In the genomic region with DNA sequence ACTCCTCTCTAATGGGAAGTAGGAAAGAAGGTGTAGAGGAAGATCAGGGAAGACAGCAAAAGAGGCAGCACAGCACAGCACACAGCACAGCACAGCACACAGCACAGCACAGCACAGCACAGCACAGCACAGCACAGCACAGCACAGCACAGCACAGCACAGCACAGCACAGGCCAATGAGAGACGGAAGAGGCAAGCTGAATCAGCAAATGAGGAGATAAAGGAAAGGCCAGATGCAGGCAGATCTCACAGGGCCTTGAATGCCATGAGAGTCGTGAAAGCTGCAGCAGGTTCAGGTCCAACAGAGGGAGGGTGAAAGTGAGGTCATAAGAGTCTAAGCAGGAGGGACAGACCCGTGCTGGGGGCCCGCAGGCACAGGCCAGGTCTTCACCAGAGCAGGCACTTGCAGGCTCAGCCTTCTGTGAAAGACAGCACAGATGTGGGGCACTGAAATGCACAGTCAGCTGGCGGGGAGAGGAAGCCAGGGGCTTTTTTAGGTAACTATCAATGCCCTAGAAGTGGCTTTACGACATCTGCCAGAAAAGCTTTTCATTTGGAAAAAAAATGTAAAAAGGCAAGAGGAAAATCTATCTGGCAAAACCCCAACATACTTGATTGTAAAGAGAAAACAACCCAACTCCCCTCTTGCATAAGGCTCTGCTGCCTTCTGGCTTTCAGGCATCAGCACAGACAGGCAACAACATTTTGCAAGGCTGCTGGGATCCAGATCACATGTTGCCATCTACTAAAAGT, we compare ENCODE assay signal across 8 mouse cellular contexts.
DNase-seq lines count a peak whose midpoint lies in the region; ATAC-seq and TF ChIP-seq lines count a peak whose summit lies in the region.

No protein-coding gene starts in this region.

- no peak overlapping the region for H3K4me2 ChIP-seq in embryonic facial prominence, embryonic 13.5 days

- ATAC-seq in embryonic facial prominence, embryonic 13.5 days (ENCODE audit: insufficient number of reproducible peaks, insufficient read depth, low FRiP score, low TSS enrichment, low read depth), result no peak

- no peaks in the 10 kb centered on the region for H3K27me3 ChIP-seq in embryonic facial prominence, embryonic 13.5 days
- H3K27me3 ChIP-seq in embryonic facial prominence, embryonic 10.5 days (replicated peaks; ENCODE audit: low read depth, poor library complexity, severe bottlenecking), result no peaks in the 10 kb centered on the region

- TF ChIP-seq POLR2A in lung, adult 2 months (IDR thresholded peaks at IDR 0.05; ENCODE audit: borderline replicate concordance, extremely low read depth, low read depth, low read length), result no peak

- TF ChIP-seq CTCF in lung, adult 2 months (IDR thresholded peaks at IDR 0.05; ENCODE audit: insufficient read depth, low read length), result no peak

- 57% methylated on average over 6 of the region's 6 CpGs for WGBS in embryonic facial prominence, embryonic 13.5 days
- WGBS in embryonic facial prominence, embryonic 10.5 days, result 62% methylated on average over 6 of the region's 6 CpGs
- 41% methylated on average over 6 of the region's 6 CpGs for WGBS in lung, adult 2 months

- peaks cover 9% of the 10 kb centered on the region; the same call in 1 of the 2 replicates for H3K4me1 ChIP-seq in embryonic facial prominence, embryonic 13.5 days
- no peaks in the 10 kb centered on the region; the same call in 1 of the 2 replicates for H3K4me1 ChIP-seq in embryonic facial prominence, embryonic 10.5 days
- H3K4me1 ChIP-seq in lung, adult 2 months (ENCODE audit: control insufficient read depth, insufficient read depth, low read length), result peaks cover 2% of the 10 kb centered on the region; the same call in 1 of the 2 replicates

- H3K36me3 ChIP-seq in embryonic facial prominence, embryonic 13.5 days, result no peaks in the 10 kb centered on the region
- H3K36me3 ChIP-seq in embryonic facial prominence, embryonic 10.5 days (replicated peaks), result no peaks in the 10 kb centered on the region

- no peak overlapping the region for H3K4me3 ChIP-seq in embryonic facial prominence, embryonic 13.5 days
- H3K4me3 ChIP-seq in embryonic facial prominence, embryonic 10.5 days, result no peak overlapping the region
- H3K4me3 ChIP-seq in lung, adult 2 months (replicated peaks; ENCODE audit: extremely low read depth, low read depth, low read length), result no peak overlapping the region

- peak overlapping the region; percentile 64; the same call in 1 of the 2 replicates for H3K27ac ChIP-seq in embryonic facial prominence, embryonic 13.5 days
- H3K27ac ChIP-seq in embryonic facial prominence, embryonic 10.5 days (replicated peaks), result no peak overlapping the region

- no peak overlapping the region for H3K9ac ChIP-seq in embryonic facial prominence, embryonic 13.5 days

- H3K9me3 ChIP-seq in embryonic facial prominence, embryonic 13.5 days, result no peaks in the 10 kb centered on the region
- H3K9me3 ChIP-seq in embryonic facial prominence, embryonic 10.5 days, result no peaks in the 10 kb centered on the region

- DNase-seq in embryonic facial prominence, embryonic 10.5 days (ENCODE audit: low spot score), result no peak
- DNase-seq in lung, adult 2 months, result peak; percentile 16
- no peak for DNase-seq in lung, postnatal 14 days
- DNase-seq in gastrocnemius, postnatal 25 days, result peak; percentile 8
- peak; percentile 9 to 47 for DNase-seq in lung, postnatal 4 days
- no peak for DNase-seq in spleen, postnatal 10 days (ENCODE audit: low spot score in 2 of 2)
- DNase-seq in spleen, adult 12 weeks (ENCODE audit: low spot score), result no peak

Comparison
In these comparisons a context has a peak if more than half of its experiments do, and no peak if none do; other contexts are left out.
1. DNase-seq: peak in lung, adult 2 months (single experiment), gastrocnemius, postnatal 25 days (single experiment) and lung, postnatal 4 days (2 of 2); none in embryonic facial prominence, embryonic 10.5 days (single experiment), lung, postnatal 14 days (single experiment), spleen, postnatal 10 days (0 of 2) and spleen, adult 12 weeks (single experiment).